Mouse (Mus musculus) erythroblast, embryonic 14.5 days (primary cell): Measurements from ENCODE around the gene Stx4a.

Source experiments
- GATA1 ChIP-seq: IDR thresholded peaks from 2 replicates; pipeline ENCODE4 v1.6.1; 2012; ENCODE audit warnings: low read length, inconsistent platforms, mixed read lengths
- TAL1 ChIP-seq: IDR thresholded peaks from 3 replicates; pipeline ENCODE4 v1.6.1; 2012; ENCODE audit warnings: low read length, inconsistent platforms, mixed read lengths

DNA sequence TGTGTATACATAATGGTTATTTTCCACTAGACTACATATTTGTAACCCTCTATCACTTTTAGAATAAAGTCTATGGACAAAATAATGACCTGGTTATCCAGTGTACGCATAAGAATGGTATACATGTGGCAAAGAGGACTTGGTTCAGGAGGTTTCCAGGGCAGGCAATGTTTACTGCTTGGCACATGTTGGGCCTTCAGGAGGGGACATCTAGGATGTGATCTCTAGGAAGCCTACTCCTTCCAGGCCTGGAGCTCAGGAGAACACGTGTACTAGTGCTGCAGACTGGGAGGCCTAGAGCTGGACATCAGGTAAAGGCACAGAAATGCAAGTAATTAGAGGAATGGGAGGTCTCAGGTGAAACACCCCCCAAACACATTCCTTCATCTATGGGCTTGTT, 11.5 kb downstream of the Stx4a start:
- TF ChIP-seq TAL1 (no peak), GATA1 (no peak)
